Mouse (Mus musculus): Measurements from ENCODE around the gene Phyhipl. TPM values are rescaled to one million over a fixed set of nuclear protein-coding genes. Genes with fewer than 3 reads are reported as not detected.

Phyhipl gene
- polyA plus RNA-seq, 1 experiment from 2014 or later, result 4.5 TPM

DNA sequence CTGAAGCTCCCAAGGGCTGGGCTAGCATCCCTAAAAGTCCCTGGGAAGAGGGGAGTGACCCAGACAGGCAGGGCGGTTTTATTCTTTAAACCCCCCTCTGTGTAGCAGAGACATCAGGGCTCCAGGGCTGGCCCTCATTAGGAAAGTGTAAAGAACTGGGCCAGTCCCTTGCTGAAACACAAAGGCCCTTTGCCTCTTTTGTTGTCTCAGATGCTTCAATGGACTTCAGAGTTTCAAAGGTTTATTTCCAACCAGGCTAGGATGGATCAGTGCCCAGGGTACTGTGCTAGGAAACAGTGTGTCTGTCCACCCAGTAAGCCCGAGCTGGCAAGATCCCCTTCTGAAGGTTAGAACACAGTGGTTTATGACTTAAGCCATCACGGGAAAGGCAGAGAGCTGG, 30.7 kb upstream of the Phyhipl start:
- H3K27me3 ChIP-seq (ENCODE audit: control insufficient read depth, insufficient read depth, low read length), result no peaks in the 10 kb centered on the region
- H3K27ac ChIP-seq (ENCODE audit: low read length), result no peak overlapping the region
- no peak overlapping the region for H3K4me2 ChIP-seq (replicated peaks; ENCODE audit: low read depth, low read length)
- no peak overlapping the region for H3K4me3 ChIP-seq (ENCODE audit: low read depth, low read length)
- no peak for ATAC-seq (ENCODE audit: insufficient number of reproducible peaks, insufficient read depth, low FRiP score, low read depth)
- H3K9ac ChIP-seq (replicated peaks; ENCODE audit: low read depth, low read length), result no peak overlapping the region
- H3K36me3 ChIP-seq (ENCODE audit: control insufficient read depth, insufficient read depth, low read length), result no peaks in the 10 kb centered on the region
- peaks cover 7% of the 10 kb centered on the region; the same call in 1 of the 2 replicates for H3K4me1 ChIP-seq (ENCODE audit: control insufficient read depth, insufficient read depth, low read length)
- H3K9me3 ChIP-seq (ENCODE audit: control insufficient read depth, low read depth, low read length), result no peaks in the 10 kb centered on the region
- 29% methylated on average over 3 of the region's 3 CpGs for WGBS

- no peak for ATAC-seq (ENCODE audit: insufficient number of reproducible peaks, insufficient read depth, low FRiP score, low read depth)
- Histone ChIP-seq H3K4me3 (ENCODE audit: low read depth, low read length) (no peak overlapping the region), H3K27me3 (ENCODE audit: control insufficient read depth, insufficient read depth, low read length) (no peaks in the 10 kb centered on the region), H3K4me1 (ENCODE audit: control insufficient read depth, insufficient read depth, low read length) (peaks cover 4% of the 10 kb centered on the region; the same call in 1 of the 2 replicates), H3K9ac (replicated peaks; ENCODE audit: low read depth, low read length) (no peak overlapping the region), H3K4me2 (replicated peaks; ENCODE audit: low read depth, low read length) (no peak overlapping the region), H3K27ac (ENCODE audit: low read length) (no peak overlapping the region), H3K36me3 (ENCODE audit: control insufficient read depth, insufficient read depth, low read length) (no peaks in the 10 kb centered on the region), H3K9me3 (ENCODE audit: control insufficient read depth, low read depth, low read length) (no peaks in the 10 kb centered on the region)
- 95% methylated on average over 4 of the region's 4 CpGs for WGBS
Observed at GRCm38 (mm10) chr10:70683508-70683907, 27.7 kb upstream of the Phyhipl start.

GRCm38 (mm10) chr10:70677946-70678345, 22.2 kb upstream of the Phyhipl start:
- Histone ChIP-seq H3K9ac (replicated peaks; ENCODE audit: low read depth, low read length) (no peak overlapping the region), H3K27ac (ENCODE audit: low read length) (no peak overlapping the region), H3K4me3 (ENCODE audit: low read depth, low read length) (no peak overlapping the region), H3K9me3 (ENCODE audit: control insufficient read depth, low read depth, low read length) (no peaks in the 10 kb centered on the region), H3K36me3 (ENCODE audit: control insufficient read depth, insufficient read depth, low read length) (no peaks in the 10 kb centered on the region), H3K4me1 (ENCODE audit: control insufficient read depth, insufficient read depth, low read length) (no peaks in the 10 kb centered on the region), H3K27me3 (ENCODE audit: control insufficient read depth, insufficient read depth, low read length) (no peaks in the 10 kb centered on the region), H3K4me2 (replicated peaks; ENCODE audit: low read depth, low read length) (no peak overlapping the region)
- WGBS, result 75% methylated on average over 1 of the region's 1 CpGs
- ATAC-seq (ENCODE audit: insufficient number of reproducible peaks, insufficient read depth, low FRiP score, low read depth), result no peak

DNA sequence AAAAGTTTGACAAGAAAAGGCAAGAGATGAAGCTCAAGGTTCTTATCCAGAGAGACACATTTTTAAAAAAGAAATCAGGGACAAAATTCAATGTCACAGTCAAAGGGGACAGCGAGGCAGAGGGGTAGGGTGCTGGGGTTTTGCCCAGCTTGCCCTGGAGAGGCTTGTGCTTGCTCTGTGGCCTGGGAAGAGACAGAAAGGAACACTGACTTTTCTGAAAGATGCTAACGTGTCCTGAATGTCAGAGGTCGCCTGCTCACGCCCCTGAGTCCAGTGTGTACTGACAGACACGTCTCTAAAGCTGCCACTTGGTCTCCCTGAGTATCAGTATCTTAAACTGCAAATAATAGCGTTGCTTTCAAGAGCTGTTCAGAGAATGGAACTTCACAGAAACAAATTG, 507 bp upstream of the Phyhipl start:
- ATAC-seq (ENCODE audit: insufficient number of reproducible peaks, insufficient read depth, low FRiP score, low read depth), result no peak
- no peak overlapping the region for H3K4me3 ChIP-seq (ENCODE audit: low read depth, low read length)
- H3K4me2 ChIP-seq (replicated peaks; ENCODE audit: low read depth, low read length), result no peak overlapping the region
- no peaks in the 10 kb centered on the region for H3K27me3 ChIP-seq (ENCODE audit: control insufficient read depth, insufficient read depth, low read length)
- no peak overlapping the region for H3K27ac ChIP-seq (ENCODE audit: low read length)
- H3K9me3 ChIP-seq (ENCODE audit: control insufficient read depth, low read depth, low read length), result no peaks in the 10 kb centered on the region
- no peak overlapping the region for H3K9ac ChIP-seq (replicated peaks; ENCODE audit: low read depth, low read length)
- H3K4me1 ChIP-seq (ENCODE audit: control insufficient read depth, insufficient read depth, low read length), result no peaks in the 10 kb centered on the region
- H3K36me3 ChIP-seq (ENCODE audit: control insufficient read depth, insufficient read depth, low read length), result no peaks in the 10 kb centered on the region
- WGBS, result 53% methylated on average over 6 of the region's 6 CpGs

DNA sequence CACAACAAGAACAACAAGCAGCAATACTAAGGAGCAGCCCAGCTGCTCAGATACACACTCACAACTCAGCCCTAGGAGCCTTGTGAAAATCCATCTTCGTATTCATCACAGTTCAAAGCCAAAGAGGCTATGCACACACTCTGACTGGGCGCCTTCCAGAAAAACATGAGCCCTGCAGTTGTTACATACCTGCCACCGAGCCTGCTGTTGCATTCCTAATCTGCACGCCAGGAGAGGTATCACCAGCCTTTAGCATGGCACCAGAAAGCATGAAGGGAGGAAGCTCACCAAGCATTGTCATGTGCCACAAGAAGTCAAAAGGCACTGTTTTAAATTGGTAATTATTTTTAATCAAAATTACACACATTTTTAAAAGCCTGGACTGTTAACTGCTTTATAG, 1.1 kb downstream of the Phyhipl start:
- no peak overlapping the region for H3K27ac ChIP-seq (ENCODE audit: low read length)
- no peaks in the 10 kb centered on the region for H3K27me3 ChIP-seq (ENCODE audit: control insufficient read depth, insufficient read depth, low read length)
- no peak overlapping the region for H3K4me3 ChIP-seq (ENCODE audit: low read depth, low read length)
- H3K36me3 ChIP-seq (ENCODE audit: control insufficient read depth, insufficient read depth, low read length), result no peaks in the 10 kb centered on the region
- ATAC-seq (ENCODE audit: insufficient number of reproducible peaks, insufficient read depth, low FRiP score, low read depth), result no peak
- H3K9me3 ChIP-seq (ENCODE audit: control insufficient read depth, low read depth, low read length), result no peaks in the 10 kb centered on the region
- no peak overlapping the region for H3K9ac ChIP-seq (replicated peaks; ENCODE audit: low read depth, low read length)
- H3K4me1 ChIP-seq (ENCODE audit: control insufficient read depth, insufficient read depth, low read length), result no peaks in the 10 kb centered on the region
- no peak overlapping the region for H3K4me2 ChIP-seq (replicated peaks; ENCODE audit: low read depth, low read length)
- 76% methylated on average over 4 of the region's 4 CpGs for WGBS

GRCm38 (mm10) chr10:70654139-70654538, 1.6 kb downstream of the Phyhipl start:
- Histone ChIP-seq H3K9me3 (ENCODE audit: control insufficient read depth, low read depth, low read length) (no peaks in the 10 kb centered on the region), H3K4me1 (ENCODE audit: control insufficient read depth, insufficient read depth, low read length) (no peaks in the 10 kb centered on the region), H3K4me3 (ENCODE audit: low read depth, low read length) (no peak overlapping the region), H3K27ac (ENCODE audit: low read length) (no peak overlapping the region), H3K36me3 (ENCODE audit: control insufficient read depth, insufficient read depth, low read length) (no peaks in the 10 kb centered on the region), H3K27me3 (ENCODE audit: control insufficient read depth, insufficient read depth, low read length) (no peaks in the 10 kb centered on the region), H3K4me2 (replicated peaks; ENCODE audit: low read depth, low read length) (no peak overlapping the region), H3K9ac (replicated peaks; ENCODE audit: low read depth, low read length) (no peak overlapping the region)
- 72% methylated on average over 3 of the region's 3 CpGs for WGBS
- ATAC-seq (ENCODE audit: insufficient number of reproducible peaks, insufficient read depth, low FRiP score, low read depth), result no peak

- H3K9me3 ChIP-seq (ENCODE audit: control insufficient read depth, low read depth, low read length), result no peaks in the 10 kb centered on the region
- H3K4me1 ChIP-seq (ENCODE audit: control insufficient read depth, insufficient read depth, low read length), result no peaks in the 10 kb centered on the region
- 57% methylated on average over 16 of the region's 16 CpGs for WGBS
- no peaks in the 10 kb centered on the region for H3K36me3 ChIP-seq (ENCODE audit: control insufficient read depth, insufficient read depth, low read length)
- no peaks in the 10 kb centered on the region for H3K27me3 ChIP-seq (ENCODE audit: control insufficient read depth, insufficient read depth, low read length)
- no peak overlapping the region for H3K4me2 ChIP-seq (replicated peaks; ENCODE audit: low read depth, low read length)
- H3K4me3 ChIP-seq (ENCODE audit: low read depth, low read length), result no peak overlapping the region
- ATAC-seq (ENCODE audit: insufficient number of reproducible peaks, insufficient read depth, low FRiP score, low read depth), result no peak
- no peak overlapping the region for H3K9ac ChIP-seq (replicated peaks; ENCODE audit: low read depth, low read length)
- no peak overlapping the region for H3K27ac ChIP-seq (ENCODE audit: low read length)
Observed at GRCm38 (mm10) chr10:70651769-70652648, 3.8 kb downstream of the Phyhipl start.

- Histone ChIP-seq H3K9me3 (ENCODE audit: control insufficient read depth, low read depth, low read length) (no peaks in the 10 kb centered on the region), H3K9ac (replicated peaks; ENCODE audit: low read depth, low read length) (no peak overlapping the region), H3K4me2 (replicated peaks; ENCODE audit: low read depth, low read length) (no peak overlapping the region), H3K27me3 (ENCODE audit: control insufficient read depth, insufficient read depth, low read length) (no peaks in the 10 kb centered on the region), H3K4me1 (ENCODE audit: control insufficient read depth, insufficient read depth, low read length) (no peaks in the 10 kb centered on the region), H3K4me3 (ENCODE audit: low read depth, low read length) (no peak overlapping the region), H3K27ac (ENCODE audit: low read length) (no peak overlapping the region), H3K36me3 (ENCODE audit: control insufficient read depth, insufficient read depth, low read length) (no peaks in the 10 kb centered on the region)
- 55% methylated on average over 5 of the region's 5 CpGs for WGBS
- no peak for ATAC-seq (ENCODE audit: insufficient number of reproducible peaks, insufficient read depth, low FRiP score, low read depth)
Observed at GRCm38 (mm10) chr10:70648831-70649230, 6.9 kb downstream of the Phyhipl start.

DNA sequence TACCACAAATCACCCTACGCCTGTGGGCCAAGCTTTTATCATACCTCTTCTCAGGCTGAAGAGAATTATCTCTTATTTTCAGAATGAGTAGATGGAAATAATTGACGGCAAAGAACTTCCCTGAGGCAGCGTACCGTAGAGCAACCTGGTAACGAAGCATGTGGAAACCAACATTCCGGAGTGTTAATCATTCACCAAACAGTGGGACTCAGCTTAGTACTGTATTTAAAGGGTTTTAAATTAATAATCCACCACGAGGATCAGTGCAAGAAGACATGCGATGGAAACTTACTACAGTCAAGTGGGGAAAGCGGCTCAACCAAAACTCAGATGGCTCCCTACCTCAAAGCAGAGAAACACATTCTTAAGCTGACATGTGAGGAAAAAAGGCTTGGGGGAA, 12.6 kb downstream of the Phyhipl start:
- Histone ChIP-seq H3K27ac (ENCODE audit: low read length) (no peak overlapping the region), H3K4me2 (replicated peaks; ENCODE audit: low read depth, low read length) (no peak overlapping the region), H3K27me3 (ENCODE audit: control insufficient read depth, insufficient read depth, low read length) (no peaks in the 10 kb centered on the region), H3K4me1 (ENCODE audit: control insufficient read depth, insufficient read depth, low read length) (no peaks in the 10 kb centered on the region), H3K4me3 (ENCODE audit: low read depth, low read length) (no peak overlapping the region), H3K36me3 (ENCODE audit: control insufficient read depth, insufficient read depth, low read length) (no peaks in the 10 kb centered on the region), H3K9ac (replicated peaks; ENCODE audit: low read depth, low read length) (no peak overlapping the region), H3K9me3 (ENCODE audit: control insufficient read depth, low read depth, low read length) (no peaks in the 10 kb centered on the region)
- 71% methylated on average over 9 of the region's 9 CpGs for WGBS
- ATAC-seq (ENCODE audit: insufficient number of reproducible peaks, insufficient read depth, low FRiP score, low read depth), result no peak

Data from stomach, embryonic 14.5 days (tissue).